Mouse (Mus musculus) lung, embryonic 16.5 days (tissue): ENCODE measurements around the gene Pmis2. TPM values are rescaled to one million over a fixed set of nuclear protein-coding genes. Genes with fewer than 3 reads are reported as not detected.

Source experiments
- polyA plus RNA-seq: library from polyadenylated mRNA; unstranded; fragments of >200 nt; fragmentation: Nextera tagmentation; extraction: Ambion mirVana; gene quantifications from 2 replicates; pipeline ENCODE4 v1.2.1, GENCODE M21; 2015

The Pmis2 gene
- polyA plus RNA-seq, 1 experiment from 2014 or later = not detected

Other genes starting within 250 kb of the Pmis2 start
- gene Nfkbid, start 249.9 kb downstream of the Pmis2 start, polyA plus RNA-seq = 1.9 and 2.0 TPM in 2 replicates
- 20.4 and 22.3 TPM in 2 replicates for gene Aplp1, start 226.1 kb downstream of the Pmis2 start, polyA plus RNA-seq
- gene Kirrel2, start 213.9 kb downstream of the Pmis2 start, polyA plus RNA-seq = not detected in 2 replicates
- not detected in 2 replicates for gene Nphs1, start 213.3 kb downstream of the Pmis2 start, polyA plus RNA-seq
- 0.41 and 2.4 TPM in 2 replicates for gene Prodh2, start 178.0 kb downstream of the Pmis2 start, polyA plus RNA-seq
- gene Arhgap33, start 136.5 kb downstream of the Pmis2 start, polyA plus RNA-seq = 7.6 and 7.8 TPM in 2 replicates
- gene Hspb6, start 119.4 kb downstream of the Pmis2 start, polyA plus RNA-seq = 32.0 and 34.0 TPM in 2 replicates
- gene Proser3, start 119.3 kb downstream of the Pmis2 start, polyA plus RNA-seq = 12.9 and 14.9 TPM in 2 replicates
- 38.1 and 46.1 TPM in 2 replicates for gene Lin37, start 111.8 kb downstream of the Pmis2 start, polyA plus RNA-seq
- 95.5 and 96.3 TPM in 2 replicates for gene U2af1l4, start 108.3 kb downstream of the Pmis2 start, polyA plus RNA-seq
- gene Gm49396, start 108.3 kb downstream of the Pmis2 start, polyA plus RNA-seq = 14.3 and 18.2 TPM in 2 replicates
- gene Psenen, start 108.0 kb downstream of the Pmis2 start, polyA plus RNA-seq = 144 and 146 TPM in 2 replicates
- gene Igflr1, start 106.2 kb downstream of the Pmis2 start, polyA plus RNA-seq = 4.2 and 6.4 TPM in 2 replicates
- gene Kmt2b, start 82.9 kb downstream of the Pmis2 start, polyA plus RNA-seq = 8.7 and 10.0 TPM in 2 replicates
- 4.5 and 4.6 TPM in 2 replicates for gene Zbtb32, start 72.7 kb downstream of the Pmis2 start, polyA plus RNA-seq
- gene Upk1a, start 58.8 kb downstream of the Pmis2 start, polyA plus RNA-seq = 1.8 and 1.9 TPM in 2 replicates
- 902 and 945 TPM in 2 replicates for gene Cox6b1, start 45.5 kb downstream of the Pmis2 start, polyA plus RNA-seq
- gene Etv2, start 35.8 kb downstream of the Pmis2 start, polyA plus RNA-seq = not detected in 2 replicates
- gene Rbm42, start 21.3 kb downstream of the Pmis2 start, polyA plus RNA-seq = 106 and 110 TPM in 2 replicates
- gene Haus5, start 6.6 kb downstream of the Pmis2 start, polyA plus RNA-seq = 49.6 and 58.2 TPM in 2 replicates
- 0.75 and 1.4 TPM in 2 replicates for gene 2200002J24Rik, start 27.3 kb upstream of the Pmis2 start, polyA plus RNA-seq
- gene Atp4a, start 40.6 kb upstream of the Pmis2 start, polyA plus RNA-seq = 0.10 and 0.26 TPM in 2 replicates
- gene Tmem147, start 57.9 kb upstream of the Pmis2 start, polyA plus RNA-seq = 148 and 160 TPM in 2 replicates
- 0.45 and 0.58 TPM in 2 replicates for gene Gapdhs, start 72.1 kb upstream of the Pmis2 start, polyA plus RNA-seq
- 1.5 and 2.6 TPM in 2 replicates for gene Sbsn, start 79.9 kb upstream of the Pmis2 start, polyA plus RNA-seq
- 12.6 and 21.0 TPM in 2 replicates for gene Dmkn, start 92.2 kb upstream of the Pmis2 start, polyA plus RNA-seq
- 3.7 and 18.1 TPM in 2 replicates for gene Krtdap, start 116.3 kb upstream of the Pmis2 start, polyA plus RNA-seq
- gene Ffar2, start 152.2 kb upstream of the Pmis2 start, polyA plus RNA-seq = 0.35 and 0.67 TPM in 2 replicates
- not detected in 2 replicates for gene Ffar3, start 184.6 kb upstream of the Pmis2 start, polyA plus RNA-seq
- not detected in 2 replicates for gene Ffar1, start 190.0 kb upstream of the Pmis2 start, polyA plus RNA-seq
- gene Cd22, start 208.7 kb upstream of the Pmis2 start, polyA plus RNA-seq = 0.15 and 0.16 TPM in 2 replicates
- gene Mag, start 243.3 kb upstream of the Pmis2 start, polyA plus RNA-seq = 0.23 and 0.28 TPM in 2 replicates